Mouse (Mus musculus): ENCODE data around the gene Josd2.
A peak's percentile ranks its signal among the peaks of the same experiment; 100 is the strongest.

Gene Josd2

GRCm38 (mm10) chr7:44472961-44473646 is 5.3 kb downstream of the Josd2 start:
- peak; percentile 47 for DNase-seq

- no peak for DNase-seq
Observed at GRCm38 (mm10) chr7:44474419-44474818, 6.6 kb downstream of the Josd2 start.

GRCm38 (mm10) chr7:44475046-44475614 is 7.3 kb downstream of the Josd2 start:
- no peak for DNase-seq

DNA sequence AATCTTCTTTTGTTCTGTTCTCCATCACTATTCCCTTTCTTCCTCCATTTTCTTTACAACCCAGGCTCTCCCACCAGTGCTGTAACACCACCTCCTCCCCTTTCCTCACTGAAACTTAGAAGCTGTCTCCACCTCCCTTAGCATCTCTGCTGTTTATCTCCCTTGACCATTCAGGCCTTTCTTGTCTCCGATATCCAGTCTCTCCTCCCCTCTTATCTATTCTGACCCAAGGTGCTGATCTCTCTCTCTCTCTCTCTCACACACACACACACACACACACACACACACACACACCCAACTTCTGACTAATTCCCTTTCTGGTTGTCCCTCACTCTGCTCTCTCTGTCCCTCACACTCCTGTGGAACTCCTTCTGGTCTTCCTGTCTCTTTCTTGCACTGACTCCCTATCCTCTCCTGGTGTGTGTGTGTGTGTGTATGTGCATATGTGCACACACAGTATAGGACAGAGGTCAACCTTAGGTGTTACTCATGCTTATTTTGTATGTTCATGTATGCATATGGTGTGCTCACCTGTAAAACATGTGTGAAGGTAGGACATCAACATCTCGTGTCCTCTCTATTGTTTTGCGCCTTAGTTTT is 15.2 kb downstream of the Josd2 start:
- no peak for DNase-seq

- no peak for DNase-seq
Observed at GRCm38 (mm10) chr7:44484109-44484508, 16.3 kb downstream of the Josd2 start.

- DNase-seq = peak; percentile 79
Observed at GRCm38 (mm10) chr7:44484841-44485571, 17.2 kb downstream of the Josd2 start.

- DNase-seq = no peak
Observed at GRCm38 (mm10) chr7:44485572-44486195, 17.9 kb downstream of the Josd2 start.

DNA sequence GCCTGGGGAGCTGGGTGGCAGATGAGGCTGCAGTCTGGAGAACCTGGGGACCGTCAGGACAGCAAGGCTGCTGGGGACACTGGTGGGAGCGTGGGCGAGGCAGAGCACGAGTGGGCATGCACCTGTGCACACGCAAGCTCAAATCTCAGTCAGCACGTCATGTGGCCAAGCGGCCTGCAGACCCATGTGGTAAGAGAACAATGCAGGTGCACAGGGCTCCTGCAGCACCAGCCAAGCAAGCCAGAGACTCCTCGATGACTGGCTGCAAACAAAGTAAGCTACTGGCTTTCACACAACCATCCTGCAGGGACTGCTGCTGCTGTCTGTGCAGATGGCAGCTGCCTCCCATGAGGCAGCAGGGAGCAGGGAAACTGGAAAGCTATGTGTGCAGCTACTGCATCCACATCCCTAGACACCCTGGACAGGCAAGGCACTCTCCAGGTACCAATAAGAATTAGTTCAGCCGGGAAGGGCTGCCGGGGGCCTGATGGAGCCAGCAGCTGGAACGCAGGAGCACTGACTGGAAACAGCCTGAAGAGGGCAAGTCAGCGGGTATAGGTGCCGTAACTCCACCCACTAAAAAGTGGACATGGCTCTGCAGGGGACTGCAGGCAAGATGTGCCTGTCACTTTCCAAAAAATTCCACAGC is 19.3 kb downstream of the Josd2 start:
- DNase-seq = no peak

DNA sequence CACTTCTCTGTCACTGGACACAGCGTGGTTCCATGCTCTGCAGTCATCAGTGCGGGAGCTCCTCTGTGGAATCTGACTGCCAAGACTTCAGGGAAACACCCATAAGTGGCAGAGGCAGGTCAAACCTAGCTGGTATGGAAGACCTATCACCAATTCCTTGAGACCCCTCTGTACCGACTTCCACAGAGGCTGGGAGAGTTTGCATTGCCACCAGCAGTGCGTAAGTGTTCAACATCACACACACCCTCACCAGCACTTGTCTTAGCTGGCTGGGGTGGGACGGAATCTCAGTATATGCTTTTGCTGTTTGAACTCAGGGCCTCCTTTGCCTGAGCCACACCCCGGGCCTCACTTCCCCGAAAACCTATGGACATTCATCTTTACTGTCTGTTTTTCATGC is 20.2 kb downstream of the Josd2 start:
- no peak for DNase-seq

DNA sequence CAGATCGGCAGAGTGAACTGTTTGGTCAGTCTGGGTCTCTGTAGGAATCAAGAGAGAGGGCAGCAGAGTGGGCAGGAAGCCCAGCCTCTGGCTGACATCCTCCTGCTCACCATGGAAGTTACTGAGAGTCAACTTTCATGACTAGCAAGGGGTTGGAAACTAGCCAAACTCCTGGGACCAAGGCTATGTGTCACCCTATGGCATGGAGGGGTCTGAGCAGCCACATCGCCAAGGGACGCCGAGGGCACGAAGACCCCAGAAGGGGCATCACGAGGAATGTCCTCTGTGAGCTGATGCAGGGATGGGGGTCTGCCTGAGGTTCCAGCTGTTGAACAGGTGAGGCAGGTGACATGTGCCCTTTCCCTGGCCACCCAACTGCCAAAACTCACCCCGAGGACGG is 20.8 kb downstream of the Josd2 start:
- no peak for DNase-seq

GRCm38 (mm10) chr7:44490281-44490680 is 22.5 kb downstream of the Josd2 start:
- no peak for DNase-seq

DNA sequence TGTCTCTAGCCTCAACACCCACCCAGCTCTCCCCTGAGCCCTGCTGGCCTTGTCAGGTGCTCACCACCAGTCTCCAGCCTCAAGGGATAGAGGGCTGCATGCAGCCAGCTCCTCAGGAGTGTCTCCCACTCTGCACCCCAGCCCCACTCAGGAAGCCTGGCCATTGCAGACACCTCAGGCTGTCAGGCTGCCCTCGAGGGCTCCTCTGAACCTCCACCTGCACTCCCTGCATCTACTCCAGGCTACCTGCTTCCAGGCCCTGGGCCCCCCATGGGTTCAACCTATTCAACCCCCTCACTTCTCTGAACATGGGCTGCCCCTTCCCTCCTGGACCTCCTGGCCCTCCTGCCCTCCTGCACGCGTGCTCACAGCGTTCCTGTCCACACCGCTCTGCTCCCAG is 23.6 kb downstream of the Josd2 start:
- DNase-seq = no peak

DNA sequence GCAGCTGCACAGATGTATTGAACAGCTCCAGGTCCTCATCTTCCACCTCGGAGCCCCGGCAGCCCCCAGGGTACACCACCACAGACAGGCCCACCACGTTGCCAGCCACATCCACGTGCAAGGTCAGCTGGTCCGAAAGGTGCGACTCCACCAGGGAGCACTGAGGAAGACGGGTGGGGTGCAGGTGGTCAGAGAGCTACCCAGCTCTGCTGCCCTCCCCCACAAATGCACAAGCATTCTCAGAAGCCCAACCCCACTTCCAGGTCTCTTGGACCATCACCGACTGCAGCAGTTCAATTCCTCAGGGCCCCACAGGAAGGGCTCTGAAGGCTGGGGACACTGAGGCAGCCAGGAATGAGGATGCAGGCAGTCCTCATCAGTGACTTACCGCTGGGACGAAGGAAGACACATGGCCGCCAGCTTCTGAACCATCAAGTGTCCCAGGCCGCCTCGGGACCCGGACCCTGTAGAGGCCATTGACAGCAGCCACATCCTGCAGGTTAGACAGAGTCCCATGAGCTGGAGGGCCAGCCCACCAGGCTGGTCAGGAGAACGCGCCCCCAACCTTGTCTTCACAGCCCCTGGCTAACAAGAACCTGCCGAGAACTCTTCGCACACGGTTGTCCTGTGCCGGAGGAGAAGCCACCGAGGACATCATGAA is 24.5 kb downstream of the Josd2 start:
- no peak for DNase-seq

- DNase-seq = no peak
Observed at GRCm38 (mm10) chr7:44494681-44495080, 26.9 kb downstream of the Josd2 start.

DNA sequence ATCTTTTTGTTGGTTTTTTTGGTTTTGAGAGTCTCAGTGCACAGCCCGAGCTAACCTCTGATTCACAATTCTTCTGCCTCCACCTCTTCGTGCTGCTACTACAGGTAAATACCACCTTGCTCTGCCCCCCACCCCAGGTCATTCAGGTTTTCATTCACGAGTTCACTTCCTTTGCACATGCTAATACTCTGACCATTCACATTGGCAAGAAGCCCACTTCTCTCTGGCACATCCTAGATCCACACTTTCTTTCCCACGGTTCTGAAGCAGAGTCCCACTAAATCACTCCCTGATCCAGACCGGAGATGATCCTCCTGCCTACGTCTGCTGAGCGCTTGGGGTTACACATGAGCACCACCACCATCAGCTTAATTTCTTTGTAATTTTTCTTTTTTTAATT is 27.3 kb downstream of the Josd2 start:
- DNase-seq = no peak

GRCm38 (mm10) chr7:44495992-44496770 is 28.4 kb downstream of the Josd2 start, which contains the start of the genes Emc10 and Fam71e1:
Emc10 (minus strand) TSS chr7:44496529.
Fam71e1 (plus strand) TSS chr7:44496581.
- peak; percentile 99 for DNase-seq

DNA sequence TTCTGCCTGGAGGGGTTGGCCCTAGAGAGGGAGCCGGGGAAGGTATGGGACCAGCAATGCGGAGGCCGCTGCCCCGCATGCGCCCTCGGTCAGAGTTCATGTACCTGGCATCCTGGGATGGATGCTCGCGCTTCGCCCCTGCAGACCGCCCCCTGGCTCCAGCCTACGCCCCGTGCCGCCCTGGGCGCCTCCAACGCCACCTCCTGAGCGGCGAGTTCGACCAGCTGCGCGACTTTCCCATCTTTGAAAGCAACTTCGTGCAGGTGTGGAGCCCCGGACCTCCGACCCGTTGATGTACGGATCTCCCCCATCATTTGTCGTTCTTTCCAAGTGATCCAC is 29.0 kb downstream of the Josd2 start:
- DNase-seq = no peak

- no peak for DNase-seq
Observed at GRCm38 (mm10) chr7:44497361-44498055, 29.7 kb downstream of the Josd2 start.

DNA sequence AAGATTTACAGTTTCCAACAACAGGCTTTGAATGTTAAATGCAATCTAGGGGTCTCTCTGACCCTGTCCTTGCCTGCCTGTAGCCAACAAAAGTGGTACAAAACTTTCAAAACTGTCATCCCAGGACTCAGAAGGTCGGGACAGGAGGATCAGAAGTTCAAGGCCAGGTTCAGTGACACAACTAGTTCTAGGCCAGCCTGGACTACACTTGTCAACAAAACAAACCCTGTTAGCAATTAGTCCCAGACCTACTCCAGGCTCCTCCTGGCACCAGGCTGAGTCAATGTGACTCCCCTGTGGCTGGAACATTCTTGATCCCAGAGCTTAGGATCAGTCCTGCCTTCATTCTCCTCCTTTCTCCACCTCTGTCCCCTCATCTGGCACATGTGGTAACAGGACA is 31.1 kb downstream of the Josd2 start:
- no peak for DNase-seq

DNA sequence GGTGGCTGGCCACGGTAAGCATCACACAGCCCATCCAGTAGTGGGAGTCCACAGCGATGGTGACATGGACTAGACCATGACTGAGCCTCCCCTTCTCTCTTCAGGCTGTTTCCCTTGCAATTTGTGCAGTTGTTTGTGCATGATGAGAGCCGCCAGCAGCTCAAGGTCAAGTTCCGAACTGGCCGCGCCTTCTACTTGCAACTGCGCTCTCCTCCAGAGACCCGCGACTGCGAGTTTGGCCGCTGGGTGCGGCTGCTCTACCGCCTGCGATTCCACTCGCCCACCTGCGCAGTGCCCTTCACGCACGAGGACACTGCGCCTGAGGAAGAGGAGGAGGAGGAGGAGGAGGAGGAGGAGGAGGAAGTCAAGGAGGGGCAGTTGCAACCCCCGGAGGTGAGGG is 32.3 kb downstream of the Josd2 start:
- no peak for DNase-seq
